Mouse (Mus musculus): ENCODE results near the gene Gm26965. TPM values are rescaled to one million over a fixed set of nuclear protein-coding genes. Genes with fewer than 3 reads are reported as not detected.

Gm26965 gene
- polyA plus RNA-seq (2011; ENCODE audit: insufficient read depth, insufficient read length, low replicate concordance, missing spikeins): not detected in 2 replicates

- TF ChIP-seq CTCF (IDR thresholded peaks at IDR 0.05; ENCODE audit: control insufficient read depth, insufficient read depth, low read length) (no peak), POLR2A (IDR thresholded peaks at IDR 0.05; ENCODE audit: borderline replicate concordance, control insufficient read depth, low read depth, low read length) (peak; percentile 77; the same call in 1 of the 2 replicates)
- H3K27ac ChIP-seq (ENCODE audit: control insufficient read depth, insufficient read depth, low read depth, low read length, poor library complexity): peak within 1 kb of the TSS; percentile 25
- under 1% methylated on average over 27 of the region's 27 CpGs for WGBS
- peaks cover 3% of the 10 kb centered on the region for H3K4me1 ChIP-seq (ENCODE audit: control insufficient read depth, insufficient read depth, low read length)
- peak within 1 kb of the TSS; percentile 86 for H3K4me3 ChIP-seq (replicated peaks; ENCODE audit: control insufficient read depth, low read depth, low read length)
Measured at GRCm38 (mm10) chr13:67525753-67526410, at the start of gene Gm26965, which contains the start of gene Zfp87. Gene Gm26965 (minus strand): TSS chr13:67526151. Gene Zfp87 (minus strand): TSS chr13:67526177.

GRCm38 (mm10) chr13:67572591-67573189 lies 46.7 kb upstream of the Gm26965 start:
- Histone ChIP-seq H3K4me3 (replicated peaks; ENCODE audit: control insufficient read depth, low read depth, low read length) (no peak overlapping the region), H3K4me1 (ENCODE audit: control insufficient read depth, insufficient read depth, low read length) (no peaks in the 10 kb centered on the region), H3K27ac (ENCODE audit: control insufficient read depth, insufficient read depth, low read depth, low read length, poor library complexity) (no peak overlapping the region)
- 75% methylated on average over 5 of the region's 5 CpGs for WGBS
- no peak for TF ChIP-seq POLR2A (IDR thresholded peaks at IDR 0.05; ENCODE audit: borderline replicate concordance, control insufficient read depth, low read depth, low read length)
- no peak for TF ChIP-seq CTCF (IDR thresholded peaks at IDR 0.05; ENCODE audit: control insufficient read depth, insufficient read depth, low read length)

GRCm38 (mm10) chr13:67553730-67554129 lies 27.8 kb upstream of the Gm26965 start, which contains the start of gene Zfp748:
Gene Zfp748 (minus strand): TSS chr13:67553830.
- Histone ChIP-seq H3K27ac (ENCODE audit: control insufficient read depth, insufficient read depth, low read depth, low read length, poor library complexity) (peak within 1 kb of the TSS; percentile 76), H3K4me3 (replicated peaks; ENCODE audit: control insufficient read depth, low read depth, low read length) (peak within 1 kb of the TSS; percentile 84), H3K4me1 (ENCODE audit: control insufficient read depth, insufficient read depth, low read length) (peaks cover 2% of the 10 kb centered on the region)
- TF ChIP-seq POLR2A (IDR thresholded peaks at IDR 0.05; ENCODE audit: borderline replicate concordance, control insufficient read depth, low read depth, low read length): no peak
- no peak for TF ChIP-seq CTCF (IDR thresholded peaks at IDR 0.05; ENCODE audit: control insufficient read depth, insufficient read depth, low read length)
- 84% methylated on average over 4 of the region's 4 CpGs for WGBS

- under 1% methylated on average over 44 of the region's 44 CpGs for WGBS
- TF ChIP-seq POLR2A (IDR thresholded peaks at IDR 0.05; ENCODE audit: borderline replicate concordance, control insufficient read depth, low read depth, low read length): peak; percentile 59; the same call in 1 of the 2 replicates
- peak; percentile 3; the same call in 1 of the 2 replicates for TF ChIP-seq CTCF (IDR thresholded peaks at IDR 0.05; ENCODE audit: control insufficient read depth, insufficient read depth, low read length)
- peak overlapping the region; percentile 76 for H3K27ac ChIP-seq (ENCODE audit: control insufficient read depth, insufficient read depth, low read depth, low read length, poor library complexity)
- peaks cover 2% of the 10 kb centered on the region for H3K4me1 ChIP-seq (ENCODE audit: control insufficient read depth, insufficient read depth, low read length)
- H3K4me3 ChIP-seq (replicated peaks; ENCODE audit: control insufficient read depth, low read depth, low read length): peak overlapping the region; percentile 84
Measured at GRCm38 (mm10) chr13:67552505-67553346, 26.8 kb upstream of the Gm26965 start.

GRCm38 (mm10) chr13:67545941-67546340 lies 20.0 kb upstream of the Gm26965 start:
- TF ChIP-seq POLR2A (IDR thresholded peaks at IDR 0.05; ENCODE audit: borderline replicate concordance, control insufficient read depth, low read depth, low read length): no peak
- TF ChIP-seq CTCF (IDR thresholded peaks at IDR 0.05; ENCODE audit: control insufficient read depth, insufficient read depth, low read length): no peak
- 94% methylated on average over 1 of the region's 1 CpGs for WGBS
- no peak overlapping the region for H3K27ac ChIP-seq (ENCODE audit: control insufficient read depth, insufficient read depth, low read depth, low read length, poor library complexity)
- H3K4me1 ChIP-seq (ENCODE audit: control insufficient read depth, insufficient read depth, low read length): no peaks in the 10 kb centered on the region
- no peak overlapping the region for H3K4me3 ChIP-seq (replicated peaks; ENCODE audit: control insufficient read depth, low read depth, low read length)

GRCm38 (mm10) chr13:67527049-67527730 lies 1.2 kb upstream of the Gm26965 start:
- TF ChIP-seq CTCF (IDR thresholded peaks at IDR 0.05; ENCODE audit: control insufficient read depth, insufficient read depth, low read length) (no peak), POLR2A (IDR thresholded peaks at IDR 0.05; ENCODE audit: borderline replicate concordance, control insufficient read depth, low read depth, low read length) (no peak)
- Histone ChIP-seq H3K27ac (ENCODE audit: control insufficient read depth, insufficient read depth, low read depth, low read length, poor library complexity) (no peak overlapping the region), H3K4me1 (ENCODE audit: control insufficient read depth, insufficient read depth, low read length) (peaks cover 3% of the 10 kb centered on the region), H3K4me3 (replicated peaks; ENCODE audit: control insufficient read depth, low read depth, low read length) (no peak overlapping the region)
- WGBS: 49% methylated on average over 3 of the region's 3 CpGs

- WGBS: 83% methylated on average over 1 of the region's 1 CpGs
- TF ChIP-seq POLR2A (IDR thresholded peaks at IDR 0.05; ENCODE audit: borderline replicate concordance, control insufficient read depth, low read depth, low read length) (no peak), CTCF (IDR thresholded peaks at IDR 0.05; ENCODE audit: control insufficient read depth, insufficient read depth, low read length) (no peak)
- Histone ChIP-seq H3K4me3 (replicated peaks; ENCODE audit: control insufficient read depth, low read depth, low read length) (no peak overlapping the region), H3K27ac (ENCODE audit: control insufficient read depth, insufficient read depth, low read depth, low read length, poor library complexity) (no peak overlapping the region), H3K4me1 (ENCODE audit: control insufficient read depth, insufficient read depth, low read length) (no peaks in the 10 kb centered on the region; the same call in 1 of the 2 replicates)
Measured at GRCm38 (mm10) chr13:67500908-67501307, 25.0 kb downstream of the Gm26965 start.
